Mouse (Mus musculus) left cerebral cortex, adult 2 months (tissue): ENCODE measurements around the gene Zbtb20. TPM values are rescaled to one million over a fixed set of nuclear protein-coding genes. Genes with fewer than 3 reads are reported as not detected.
A peak's percentile ranks its signal among the peaks of the same experiment; 100 is the strongest.

Source experiments
- DNase-seq, 2 experiments: peaks; one replicate each; pipeline ENCODE4 v3.0.0; 2021 to 2022; ENCODE audit warnings: low spot score in 2 of 2, mixed read lengths in 1 of 2; ENCODE audit errors: extremely low spot score in 1 of 2
- H3K27ac ChIP-seq: fragments of 200-600 bp; 2 replicates; pipeline ENCODE4 v1.8.1; 2022
- H3K4me3 ChIP-seq: fragments of 200-600 bp; 2 replicates; pipeline ENCODE4 v1.8.1; 2022
- CTCF ChIP-seq: fragments of 200-600 bp; IDR thresholded peaks from 2 replicates; pipeline ENCODE4 v1.8.1; 2022; ENCODE audit warnings: antibody characterized with exemption, mild to moderate bottlenecking, moderate library complexity
- intact Hi-C: fragments of 180-260 bp; cut with DNase I; formaldehyde crosslinking; loops from one replicate; pipeline ENCODE4 v1.15.1; 2025
- total RNA-seq, 2 experiments: library from RNA; stranded (reverse); gene quantifications; 2 replicates each; pipeline ENCODE4 v1.2.3; 2021

The Zbtb20 gene
- total RNA-seq, 2 experiments from 2014 or later, result 46.5 to 57.6 TPM

DNA sequence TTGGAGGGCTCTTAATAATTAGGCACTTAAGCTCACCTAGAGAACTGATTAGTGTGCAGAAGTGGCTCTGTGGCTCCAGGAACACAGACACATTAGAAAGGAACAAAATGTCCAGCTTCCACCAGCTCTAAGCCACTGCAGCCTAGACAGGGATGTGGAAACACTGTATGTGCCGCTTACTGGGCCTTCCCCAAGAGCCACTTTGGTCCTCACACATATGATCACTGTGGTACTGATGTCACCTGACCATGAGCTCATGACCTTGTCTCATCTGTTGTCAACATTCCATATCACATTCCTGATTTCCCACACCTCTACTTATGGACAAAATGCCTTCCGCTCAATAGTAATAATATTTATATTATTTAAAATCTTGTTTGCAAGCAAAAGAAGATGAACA is 553.3 kb downstream of the Zbtb20 start:
- intact Hi-C loops, result no loop called here
- Histone ChIP-seq H3K4me3 (no peak overlapping the region), H3K27ac (no peak overlapping the region)
- DNase-seq, result no peak
- no peak for TF ChIP-seq CTCF

DNA sequence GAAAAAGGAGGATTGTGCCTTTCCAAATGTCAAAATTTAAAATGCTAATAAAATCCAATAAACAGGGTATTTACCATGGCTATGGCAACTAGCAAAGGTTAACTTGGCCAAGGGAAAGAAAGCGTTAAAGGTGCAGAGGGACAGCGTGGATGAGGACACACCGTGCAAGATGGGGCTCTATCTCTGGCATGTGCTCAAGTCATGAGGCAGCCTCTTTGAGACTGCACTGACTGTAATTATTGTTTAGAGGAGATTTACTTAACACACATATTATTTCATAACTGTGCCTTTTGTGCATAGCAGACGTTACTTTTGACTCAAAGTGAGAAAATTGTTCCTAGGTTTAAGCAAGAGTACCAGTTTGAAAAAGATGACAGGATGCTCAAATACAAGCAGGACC is 554.3 kb downstream of the Zbtb20 start:
- no peak for DNase-seq
- intact Hi-C loops, result no loop called here

DNA sequence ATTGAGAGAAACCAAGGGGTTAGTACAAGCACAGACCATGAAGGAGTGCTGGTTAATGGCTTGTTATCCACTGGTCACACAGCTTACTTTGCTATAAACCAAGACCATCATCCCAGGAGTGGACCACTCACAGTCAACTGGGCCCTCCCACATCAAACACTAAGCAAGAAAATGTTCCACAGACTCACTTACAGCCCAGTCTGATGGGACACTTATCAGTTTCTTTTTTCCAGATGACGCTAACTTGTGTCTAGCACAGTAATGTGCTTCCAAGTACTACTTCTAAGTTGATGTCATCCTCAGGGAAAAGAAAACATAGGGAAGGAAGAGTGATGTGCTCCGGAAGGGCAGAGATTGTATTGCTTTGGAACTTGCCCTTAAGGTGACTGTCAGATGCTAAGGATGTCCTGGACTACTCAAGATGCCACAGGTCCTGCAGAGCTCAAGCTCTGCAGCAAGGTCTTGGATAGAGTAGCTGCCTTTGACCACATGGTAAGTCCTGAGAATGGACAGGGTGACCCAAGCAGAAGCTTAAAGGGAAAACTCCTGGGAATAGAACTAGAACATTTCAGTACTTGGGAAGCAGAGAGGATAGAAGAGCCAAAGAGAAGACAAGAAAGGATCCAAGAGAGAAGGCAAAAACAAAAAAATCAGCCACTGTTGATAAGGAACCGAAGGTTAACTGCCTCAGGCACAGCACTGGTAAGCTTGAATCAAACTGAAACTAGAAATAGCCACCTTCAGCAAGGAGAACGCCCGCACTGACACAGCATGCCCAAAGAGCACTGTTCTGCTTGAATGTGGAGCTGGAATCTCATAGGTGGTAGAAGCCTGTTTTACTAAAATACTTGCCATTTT is 556.1 kb downstream of the Zbtb20 start:
- Histone ChIP-seq H3K27ac (no peak overlapping the region), H3K4me3 (no peak overlapping the region)
- DNase-seq, result no peak
- no peak for TF ChIP-seq CTCF
- intact Hi-C loops, result no loop called here

More for the DNA sequence above, 554.3 kb downstream of the Zbtb20 start:
- Histone ChIP-seq H3K4me3 (no peak overlapping the region), H3K27ac (no peak overlapping the region)
- no peak for TF ChIP-seq CTCF

DNA sequence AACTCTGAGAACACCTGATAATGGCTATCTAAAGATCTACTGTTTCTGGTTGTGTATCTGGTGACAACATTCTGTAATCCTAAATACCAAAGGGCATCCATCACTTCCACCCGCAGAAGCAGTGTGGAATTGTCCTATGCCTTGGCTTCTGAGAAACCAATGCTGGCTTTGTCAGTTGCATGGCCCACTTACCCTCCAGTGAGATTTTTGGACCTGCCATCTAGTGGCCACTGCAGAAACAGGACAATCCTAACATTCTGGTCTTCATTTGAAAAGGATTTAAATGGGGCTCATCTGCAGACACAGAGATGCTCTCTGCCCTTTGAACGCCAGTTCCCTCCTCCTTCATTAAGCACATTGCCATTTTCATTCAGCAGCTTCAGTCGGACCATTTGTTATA is 559.3 kb downstream of the Zbtb20 start:
- no peak for DNase-seq
- H3K27ac ChIP-seq, result no peak overlapping the region
- no peak overlapping the region for H3K4me3 ChIP-seq
- intact Hi-C loops, result loop anchor here (5.0 kb wide), 1 partner anchor 598 kb away; no protein-coding TSS in a partner anchor
- TF ChIP-seq CTCF, result peak; percentile 70

DNA sequence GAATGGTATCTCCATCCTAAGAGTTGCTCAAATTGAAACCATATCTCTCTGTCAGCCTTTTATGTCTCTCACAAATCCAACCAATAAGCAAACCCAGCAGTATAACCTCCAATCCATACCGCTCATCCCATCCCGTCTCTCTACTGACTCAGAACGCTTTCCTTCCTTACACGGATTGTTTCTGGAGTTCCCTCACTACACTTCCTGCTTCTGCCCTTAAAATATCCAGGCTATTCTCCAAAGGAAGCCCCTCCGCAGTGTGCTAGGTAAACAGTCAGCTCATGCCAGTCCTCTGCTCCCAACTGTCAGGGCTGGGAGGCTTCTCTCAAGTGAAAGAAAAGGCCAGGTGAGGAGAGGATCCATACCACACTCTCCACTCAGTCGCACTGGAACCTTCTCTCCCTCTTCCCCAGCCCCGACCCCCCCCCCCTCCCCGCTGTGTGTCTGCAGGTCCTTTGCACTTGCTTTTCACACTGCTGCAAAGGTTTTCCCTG is 563.2 kb downstream of the Zbtb20 start:
- TF ChIP-seq CTCF, result no peak
- intact Hi-C loops, result loop anchor here (5.0 kb wide), 1 partner anchor 602 kb away; no protein-coding TSS in a partner anchor
- DNase-seq, result no peak

DNA sequence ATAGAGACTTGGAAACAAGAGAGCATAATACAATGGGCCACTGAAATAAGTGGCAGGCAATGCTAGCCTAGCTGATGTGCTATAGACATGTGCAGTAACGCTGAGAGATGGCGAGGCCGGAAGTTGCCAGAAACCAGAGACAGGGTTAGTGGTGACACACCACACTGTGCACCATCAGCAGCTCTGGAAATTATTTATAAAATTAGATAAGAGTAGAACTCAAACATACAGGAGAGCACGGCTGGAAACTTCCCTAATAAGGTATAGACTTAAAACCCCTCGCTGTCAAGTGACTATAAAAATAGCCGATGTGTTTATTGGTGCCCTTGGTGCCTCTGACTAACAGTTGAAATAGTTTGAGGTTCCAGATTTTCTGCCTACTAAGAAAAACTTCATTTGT is 565.7 kb downstream of the Zbtb20 start:
- no peak overlapping the region for H3K4me3 ChIP-seq
- intact Hi-C loops, result no loop called here
- no peak overlapping the region for H3K27ac ChIP-seq
- TF ChIP-seq CTCF, result no peak
- no peak for DNase-seq

More for the DNA sequence above, 563.2 kb downstream of the Zbtb20 start:
- H3K27ac ChIP-seq, result no peak overlapping the region
- no peak overlapping the region for H3K4me3 ChIP-seq

DNA sequence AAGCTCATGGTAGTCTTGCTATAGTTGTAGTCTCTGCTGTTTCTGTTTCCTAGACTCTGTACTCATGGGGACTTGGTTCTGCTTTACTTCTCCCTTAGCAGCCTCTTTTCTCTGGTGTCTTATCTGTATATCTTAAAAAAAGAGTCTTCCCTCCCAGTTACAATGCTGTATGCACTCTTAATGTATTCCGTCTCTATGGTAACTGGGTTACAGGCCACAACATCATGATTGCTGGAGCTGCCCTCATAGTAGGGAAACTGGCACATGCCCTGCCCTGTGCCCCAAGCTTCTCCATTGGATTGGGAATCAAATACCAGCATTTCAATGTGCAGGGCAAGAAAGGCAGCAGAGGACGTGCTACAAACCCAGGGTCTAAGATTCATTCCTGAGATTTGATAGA is 567.4 kb downstream of the Zbtb20 start:
- TF ChIP-seq CTCF, result no peak
- intact Hi-C loops, result no loop called here
- H3K4me3 ChIP-seq, result no peak overlapping the region
- DNase-seq, result no peak
- H3K27ac ChIP-seq, result no peak overlapping the region

DNA sequence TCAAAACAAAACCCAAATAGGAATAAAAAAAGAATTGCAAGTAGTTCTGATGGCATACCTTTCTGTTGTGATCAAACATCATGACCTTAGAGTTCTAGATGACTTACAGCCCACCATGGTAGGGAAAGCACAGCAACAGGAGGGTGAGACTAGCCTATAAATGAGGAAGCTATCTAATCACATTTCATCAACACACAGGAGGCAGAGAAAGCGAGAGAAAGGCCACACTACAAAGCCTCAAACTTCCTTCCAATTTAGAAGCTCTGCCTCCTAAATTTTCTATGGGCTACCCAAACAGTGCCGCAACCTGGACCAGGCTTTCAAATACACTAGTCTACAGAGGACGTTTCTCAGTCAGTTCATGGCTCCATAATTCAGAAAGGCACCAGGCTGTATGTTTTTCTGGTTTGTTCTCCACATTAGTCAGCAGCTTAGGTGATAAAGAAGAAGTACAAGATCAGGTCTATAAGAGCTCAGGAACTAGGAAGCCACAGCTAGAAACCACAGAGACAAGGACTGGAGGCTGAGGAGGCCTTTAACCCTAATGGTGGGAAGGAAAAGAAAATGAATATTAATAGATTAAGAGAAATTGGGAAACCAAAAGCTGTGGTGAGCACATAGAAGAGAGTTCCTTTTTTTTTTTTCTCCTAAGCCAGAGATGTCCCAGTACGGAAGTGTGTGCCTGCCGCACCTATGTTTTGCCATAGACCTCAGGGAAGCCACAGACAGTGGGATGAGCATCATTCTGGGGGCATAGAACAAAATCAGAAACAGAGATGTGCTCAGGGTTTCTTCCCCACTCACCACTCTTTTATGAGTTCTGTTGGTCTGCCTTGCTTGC is 572.7 kb downstream of the Zbtb20 start:
- intact Hi-C loops, result no loop called here
- Histone ChIP-seq H3K4me3 (no peak overlapping the region), H3K27ac (no peak overlapping the region)
- no peak for DNase-seq
- TF ChIP-seq CTCF, result no peak

DNA sequence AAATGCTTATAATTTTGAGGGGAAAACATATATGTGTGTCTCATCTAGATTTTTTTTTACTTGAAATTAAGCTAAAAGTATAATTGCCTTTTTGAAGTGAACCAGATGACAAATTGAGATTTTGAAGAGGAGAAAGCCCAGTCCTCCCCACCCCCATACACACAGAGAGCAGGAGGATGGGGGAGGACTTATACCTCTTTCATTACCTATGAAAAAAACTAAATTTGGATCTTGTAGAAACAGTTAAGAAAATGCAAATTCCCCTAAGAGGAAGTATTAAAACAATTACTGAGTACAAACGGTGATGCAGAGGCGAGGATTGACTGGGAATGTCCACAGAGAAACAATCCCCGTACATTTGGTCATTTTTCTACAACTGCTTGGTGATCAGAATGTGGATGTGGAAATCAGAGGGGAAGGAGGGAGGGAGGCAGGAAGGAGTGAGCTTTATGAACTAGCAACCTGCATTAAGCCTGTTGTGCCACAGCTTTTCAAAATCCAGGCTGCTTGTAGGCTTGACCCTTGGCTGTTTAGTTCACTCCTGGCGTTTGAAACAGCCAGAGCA is 578.8 kb downstream of the Zbtb20 start:
- Histone ChIP-seq H3K27ac (no peak overlapping the region), H3K4me3 (no peak overlapping the region)
- no peak for DNase-seq
- TF ChIP-seq CTCF, result no peak
- intact Hi-C loops, result no loop called here

DNA sequence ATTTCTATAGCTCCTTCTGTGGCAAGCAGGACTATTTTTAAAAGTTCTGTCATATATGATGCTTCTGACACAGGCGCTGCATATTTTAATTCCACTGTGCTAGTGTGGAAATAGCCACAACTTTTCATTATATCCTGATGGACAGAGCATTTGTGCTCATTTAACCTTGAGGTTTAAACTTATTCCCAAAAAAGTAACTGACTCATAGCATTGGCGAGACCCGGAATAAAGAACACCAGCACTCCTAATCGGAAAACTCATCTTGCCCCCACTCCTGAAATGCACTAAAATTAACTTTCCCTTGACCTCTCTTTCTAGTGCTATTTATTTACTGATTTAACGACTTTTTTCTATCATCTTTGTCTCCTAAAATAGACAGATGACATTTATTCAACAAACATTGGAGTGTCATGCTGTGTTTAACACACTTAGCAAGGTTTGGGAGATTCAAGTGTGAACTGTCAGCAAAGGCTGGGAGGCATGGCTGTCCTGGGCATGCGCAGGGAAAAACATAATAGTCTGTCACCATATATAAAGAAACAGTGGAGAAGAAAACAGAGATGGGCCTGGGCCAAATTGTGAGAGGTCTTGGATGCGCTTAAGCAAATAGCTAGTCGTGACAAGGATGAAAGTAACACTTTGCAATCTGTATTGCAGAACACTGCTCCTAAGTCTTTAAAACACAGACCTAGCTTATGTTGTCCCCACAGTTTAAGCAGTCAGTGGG is 580.9 kb downstream of the Zbtb20 start:
- DNase-seq, result no peak
- no peak overlapping the region for H3K27ac ChIP-seq
- no peak for TF ChIP-seq CTCF
- no peak overlapping the region for H3K4me3 ChIP-seq
- intact Hi-C loops, result no loop called here

DNA sequence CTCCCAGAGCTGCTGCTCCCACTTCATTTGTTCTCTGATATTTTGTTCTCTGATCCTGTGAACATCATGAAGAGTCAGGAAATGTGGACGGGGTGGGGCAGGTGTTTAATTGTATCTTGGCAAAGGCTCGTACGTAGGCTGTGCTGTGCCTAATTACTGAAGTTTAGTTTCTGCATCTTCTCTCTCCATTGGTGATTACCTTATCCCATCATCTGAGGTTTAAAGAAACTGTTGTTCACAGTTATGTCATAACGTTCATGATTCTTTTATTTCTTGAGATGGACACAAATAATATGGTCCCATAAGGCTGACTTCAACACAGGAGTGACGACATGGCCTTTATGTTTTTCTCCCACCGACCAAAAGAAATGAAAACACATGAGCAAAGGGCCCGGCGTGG is 582.1 kb downstream of the Zbtb20 start:
- no peak overlapping the region for H3K27ac ChIP-seq
- no peak for TF ChIP-seq CTCF
- no peak for DNase-seq
- intact Hi-C loops, result no loop called here
- H3K4me3 ChIP-seq, result no peak overlapping the region
